Mouse (Mus musculus): ENCODE measurements around the gene Rrbp1. TPM values are rescaled to one million over a fixed set of nuclear protein-coding genes. Genes with fewer than 3 reads are reported as not detected.
A peak's percentile ranks its signal among the peaks of the same experiment; 100 is the strongest.

Rrbp1 gene
- polyA plus RNA-seq, 1 experiment from 2014 or later: 88.8 TPM

- ATAC-seq (ENCODE audit: insufficient read depth) (no peak), DNase-seq (no peak)
- peaks cover under 1% of the 10 kb centered on the region for H3K36me3 ChIP-seq (ENCODE audit: insufficient read depth)
- H3K4me2 ChIP-seq: no peak overlapping the region
- no peak for TF ChIP-seq CTCF (IDR thresholded peaks at IDR 0.05; ENCODE audit: low read depth)
- H3K4me3 ChIP-seq (ENCODE audit: low read depth, low read length): no peak overlapping the region
- WGBS: 87% methylated on average over 5 of the region's 5 CpGs
- H3K27me3 ChIP-seq (ENCODE audit: insufficient read depth, low read length): no peaks in the 10 kb centered on the region
- H3K9me3 ChIP-seq (ENCODE audit: low read depth, low read length): no peaks in the 10 kb centered on the region
- H3K4me1 ChIP-seq (ENCODE audit: insufficient read depth): no peaks in the 10 kb centered on the region
- no peak overlapping the region for H3K27ac ChIP-seq (ENCODE audit: low read depth)
- H3K9ac ChIP-seq: no peak overlapping the region
These were observed 77.5 kb downstream of the Rrbp1 start for GRCm38 (mm10) chr2:143933516-143933915.

GRCm38 (mm10) chr2:143932340-143932873, 78.7 kb downstream of the Rrbp1 start:
- Histone ChIP-seq H3K27ac (ENCODE audit: low read depth) (no peak overlapping the region), H3K4me2 (no peak overlapping the region), H3K4me1 (ENCODE audit: insufficient read depth) (no peaks in the 10 kb centered on the region), H3K27me3 (ENCODE audit: insufficient read depth, low read length) (no peaks in the 10 kb centered on the region), H3K9me3 (ENCODE audit: low read depth, low read length) (no peaks in the 10 kb centered on the region), H3K9ac (no peak overlapping the region), H3K36me3 (ENCODE audit: insufficient read depth) (no peaks in the 10 kb centered on the region), H3K4me3 (ENCODE audit: low read depth, low read length) (no peak overlapping the region)
- DNase-seq: no peak
- TF ChIP-seq CTCF (IDR thresholded peaks at IDR 0.05; ENCODE audit: low read depth): no peak
- no peak for ATAC-seq (ENCODE audit: insufficient read depth)
- 66% methylated on average over 12 of the region's 12 CpGs for WGBS

GRCm38 (mm10) chr2:143929607-143930311, 81.3 kb downstream of the Rrbp1 start:
- Histone ChIP-seq H3K4me2 (no peak overlapping the region), H3K9me3 (ENCODE audit: low read depth, low read length) (no peaks in the 10 kb centered on the region), H3K36me3 (ENCODE audit: insufficient read depth) (no peaks in the 10 kb centered on the region), H3K9ac (no peak overlapping the region), H3K27ac (ENCODE audit: low read depth) (no peak overlapping the region), H3K4me3 (ENCODE audit: low read depth, low read length) (no peak overlapping the region), H3K4me1 (ENCODE audit: insufficient read depth) (no peaks in the 10 kb centered on the region), H3K27me3 (ENCODE audit: insufficient read depth, low read length) (no peaks in the 10 kb centered on the region)
- 55% methylated on average over 3 of the region's 3 CpGs for WGBS
- DNase-seq: no peak
- ATAC-seq (ENCODE audit: insufficient read depth): no peak
- no peak for TF ChIP-seq CTCF (IDR thresholded peaks at IDR 0.05; ENCODE audit: low read depth)

GRCm38 (mm10) chr2:143925826-143926225, 85.2 kb downstream of the Rrbp1 start:
- TF ChIP-seq CTCF (IDR thresholded peaks at IDR 0.05; ENCODE audit: low read depth): no peak
- WGBS: 86% methylated on average over 6 of the region's 6 CpGs
- Histone ChIP-seq H3K27me3 (ENCODE audit: insufficient read depth, low read length) (no peaks in the 10 kb centered on the region), H3K9me3 (ENCODE audit: low read depth, low read length) (no peaks in the 10 kb centered on the region), H3K27ac (ENCODE audit: low read depth) (no peak overlapping the region), H3K4me3 (ENCODE audit: low read depth, low read length) (no peak overlapping the region), H3K4me2 (no peak overlapping the region), H3K36me3 (ENCODE audit: insufficient read depth) (no peaks in the 10 kb centered on the region), H3K9ac (no peak overlapping the region), H3K4me1 (ENCODE audit: insufficient read depth) (no peaks in the 10 kb centered on the region)
- ATAC-seq (ENCODE audit: insufficient read depth): no peak
- DNase-seq: no peak

GRCm38 (mm10) chr2:143924085-143924484, 87.0 kb downstream of the Rrbp1 start:
- H3K27me3 ChIP-seq (ENCODE audit: insufficient read depth, low read length): no peaks in the 10 kb centered on the region
- H3K27ac ChIP-seq (ENCODE audit: low read depth): no peak overlapping the region
- TF ChIP-seq CTCF (IDR thresholded peaks at IDR 0.05; ENCODE audit: low read depth): no peak
- no peak overlapping the region for H3K9ac ChIP-seq
- ATAC-seq (ENCODE audit: insufficient read depth) (no peak), DNase-seq (no peak)
- no peaks in the 10 kb centered on the region for H3K9me3 ChIP-seq (ENCODE audit: low read depth, low read length)
- H3K36me3 ChIP-seq (ENCODE audit: insufficient read depth): no peaks in the 10 kb centered on the region
- no peak overlapping the region for H3K4me3 ChIP-seq (ENCODE audit: low read depth, low read length)
- H3K4me2 ChIP-seq: no peak overlapping the region
- 36% methylated on average over 7 of the region's 7 CpGs for WGBS
- H3K4me1 ChIP-seq (ENCODE audit: insufficient read depth): no peaks in the 10 kb centered on the region

- Histone ChIP-seq H3K9ac (no peak overlapping the region), H3K4me2 (0 out of 2 replicates have a peak overlapping the region, but pooled peaks have one; percentile 13), H3K4me1 (ENCODE audit: insufficient read depth) (peaks cover 13% of the 10 kb centered on the region), H3K36me3 (ENCODE audit: insufficient read depth) (no peaks in the 10 kb centered on the region), H3K27me3 (ENCODE audit: insufficient read depth, low read length) (no peaks in the 10 kb centered on the region), H3K9me3 (ENCODE audit: low read depth, low read length) (no peaks in the 10 kb centered on the region), H3K27ac (ENCODE audit: low read depth) (no peak overlapping the region), H3K4me3 (ENCODE audit: low read depth, low read length) (no peak overlapping the region)
- no peak for DNase-seq
- no peak for ATAC-seq (ENCODE audit: insufficient read depth)
- WGBS: 41% methylated on average over 4 of the region's 4 CpGs
- no peak for TF ChIP-seq CTCF (IDR thresholded peaks at IDR 0.05; ENCODE audit: low read depth)
These were observed 92.1 kb downstream of the Rrbp1 start for GRCm38 (mm10) chr2:143918831-143919502.

GRCm38 (mm10) chr2:143917622-143918021, 93.4 kb downstream of the Rrbp1 start:
- H3K27me3 ChIP-seq (ENCODE audit: insufficient read depth, low read length): no peaks in the 10 kb centered on the region
- no peak for ATAC-seq (ENCODE audit: insufficient read depth)
- DNase-seq: peak; percentile 32
- H3K9me3 ChIP-seq (ENCODE audit: low read depth, low read length): no peaks in the 10 kb centered on the region
- peaks cover 13% of the 10 kb centered on the region for H3K4me1 ChIP-seq (ENCODE audit: insufficient read depth)
- H3K27ac ChIP-seq (ENCODE audit: low read depth): peak overlapping the region; percentile 48; the same call in 1 of the 2 replicates
- H3K4me2 ChIP-seq: peak overlapping the region; percentile 64
- no peak for TF ChIP-seq CTCF (IDR thresholded peaks at IDR 0.05; ENCODE audit: low read depth)
- WGBS: 60% methylated on average over 5 of the region's 5 CpGs
- peak overlapping the region; percentile 91 for H3K9ac ChIP-seq
- no peaks in the 10 kb centered on the region for H3K36me3 ChIP-seq (ENCODE audit: insufficient read depth)
- peak overlapping the region; percentile 82; the same call in 1 of the 2 replicates for H3K4me3 ChIP-seq (ENCODE audit: low read depth, low read length)

All from lung, embryonic 14.5 days (tissue).